Mouse (Mus musculus) heart, embryonic 11.5 days (tissue): ENCODE results near the gene Pdcd1. TPM values are rescaled to one million over a fixed set of nuclear protein-coding genes. Genes with fewer than 3 reads are reported as not detected.

Experiments
- polyA plus RNA-seq: library from polyadenylated mRNA; unstranded; fragments of >200 nt; fragmentation: Nextera tagmentation; extraction: Ambion mirVana; gene quantifications from 2 replicates; pipeline ENCODE4 v1.2.1, GENCODE M21; 2014

Pdcd1 gene
- polyA plus RNA-seq, 1 experiment from 2014 or later, result 0.10 TPM

Other genes with a start within 250 kb of the Pdcd1 start
- 14.4 and 15.5 TPM in 2 replicates for gene Ing5, start 248.6 kb downstream of the Pdcd1 start, polyA plus RNA-seq
- 12.0 and 12.9 TPM in 2 replicates for gene D2hgdh, start 227.6 kb downstream of the Pdcd1 start, polyA plus RNA-seq
- gene Gal3st2, start 191.2 kb downstream of the Pdcd1 start, polyA plus RNA-seq, result 0.17 TPM in 1 of 2 replicates, not detected in the other
- gene Gal3st2b, start 134.2 kb downstream of the Pdcd1 start, polyA plus RNA-seq, result not detected in 2 replicates
- gene Gal3st2c, start 62.0 kb downstream of the Pdcd1 start, polyA plus RNA-seq, result not detected in 2 replicates
- not detected in 2 replicates for gene Neu4, start 32.1 kb downstream of the Pdcd1 start, polyA plus RNA-seq